Mouse (Mus musculus): Measurements from ENCODE around the gene Tbce. TPM values are rescaled to one million over a fixed set of nuclear protein-coding genes. Genes with fewer than 3 reads are reported as not detected.
"Not testable (repeated sequence)": the region's sequence is repeated elsewhere in the genome, so short reads cannot be mapped to it uniquely, and the experiment has no call there.

Tbce gene
- total and polyA plus RNA-seq, 2 experiments from 2014 or later, result 31.6 to 44.7 TPM

- Histone ChIP-seq H3K27me3 (ENCODE audit: control insufficient read depth, insufficient read depth, low read length) (no peaks in the 10 kb centered on the region), H3K27ac (ENCODE audit: low read depth) (peak overlapping the region; percentile 20; the same call in 1 of the 2 replicates), H3K36me3 (replicated peaks; ENCODE audit: control insufficient read depth, insufficient read depth, low read length) (peaks cover 2% of the 10 kb centered on the region; the same call in 1 of the 2 replicates), H3K4me3 (ENCODE audit: low read depth, low read length) (no peak overlapping the region), H3K4me2 (ENCODE audit: low read depth, low read length) (no peak overlapping the region), H3K4me1 (ENCODE audit: control insufficient read depth, insufficient read depth) (peaks cover 18% of the 10 kb centered on the region), H3K9me3 (replicated peaks; ENCODE audit: control insufficient read depth, low read length) (no peaks in the 10 kb centered on the region), H3K9ac (replicated peaks; ENCODE audit: low read depth, low read length) (no peak overlapping the region)
- no peak for ATAC-seq (ENCODE audit: insufficient read depth, low read depth)
- no peak for DNase-seq (ENCODE audit: low spot score)
- TF ChIP-seq CTCF (IDR thresholded peaks at IDR 0.05; ENCODE audit: low read depth) (no peak), EP300 (IDR thresholded peaks at IDR 0.05; ENCODE audit: low read depth) (no peak)
Measured at GRCm38 (mm10) chr13:14034073-14034348, 5.4 kb downstream of the Tbce start.

- Histone ChIP-seq H3K4me3 (ENCODE audit: low read depth, low read length) (no peak overlapping the region), H3K9me3 (replicated peaks; ENCODE audit: control insufficient read depth, low read length) (no peaks in the 10 kb centered on the region), H3K27ac (ENCODE audit: low read depth) (0 out of 2 replicates have a peak overlapping the region, but pooled peaks have one; percentile 20), H3K4me2 (ENCODE audit: low read depth, low read length) (no peak overlapping the region), H3K36me3 (replicated peaks; ENCODE audit: control insufficient read depth, insufficient read depth, low read length) (peaks cover 5% of the 10 kb centered on the region; the same call in 1 of the 2 replicates), H3K9ac (replicated peaks; ENCODE audit: low read depth, low read length) (no peak overlapping the region), H3K4me1 (ENCODE audit: control insufficient read depth, insufficient read depth) (peaks cover 13% of the 10 kb centered on the region), H3K27me3 (ENCODE audit: control insufficient read depth, insufficient read depth, low read length) (no peaks in the 10 kb centered on the region)
- ATAC-seq (ENCODE audit: insufficient read depth, low read depth), result no peak
- no peak for TF ChIP-seq CTCF (IDR thresholded peaks at IDR 0.05; ENCODE audit: low read depth)
- TF ChIP-seq EP300 (IDR thresholded peaks at IDR 0.05; ENCODE audit: low read depth), result no peak
- WGBS, result 73% methylated on average over 5 of the region's 5 CpGs
- DNase-seq (ENCODE audit: low spot score), result no peak
Measured at GRCm38 (mm10) chr13:14033309-14034072, 5.9 kb downstream of the Tbce start.

- no peak for ATAC-seq (ENCODE audit: insufficient read depth, low read depth)
- peaks cover 29% of the 10 kb centered on the region for H3K36me3 ChIP-seq (replicated peaks; ENCODE audit: control insufficient read depth, insufficient read depth, low read length)
- H3K27me3 ChIP-seq (ENCODE audit: control insufficient read depth, insufficient read depth, low read length), result no peaks in the 10 kb centered on the region
- WGBS, result 95% methylated on average over 6 of the region's 6 CpGs
- DNase-seq (ENCODE audit: low spot score), result no peak
- no peak for TF ChIP-seq EP300 (IDR thresholded peaks at IDR 0.05; ENCODE audit: low read depth)
- TF ChIP-seq CTCF (IDR thresholded peaks at IDR 0.05; ENCODE audit: low read depth), result no peak
- no peak overlapping the region for H3K4me3 ChIP-seq (ENCODE audit: low read depth, low read length)
- H3K9ac ChIP-seq (replicated peaks; ENCODE audit: low read depth, low read length), result no peak overlapping the region
- H3K4me1 ChIP-seq (ENCODE audit: control insufficient read depth, insufficient read depth), result no peaks in the 10 kb centered on the region
- H3K27ac ChIP-seq (ENCODE audit: low read depth), result no peak overlapping the region
- no peak overlapping the region for H3K4me2 ChIP-seq (ENCODE audit: low read depth, low read length)
- H3K9me3 ChIP-seq (replicated peaks; ENCODE audit: control insufficient read depth, low read length), result no peaks in the 10 kb centered on the region
Measured at GRCm38 (mm10) chr13:14026154-14026820, 13.2 kb downstream of the Tbce start.

GRCm38 (mm10) chr13:14025554-14025953 lies 13.9 kb downstream of the Tbce start:
- 88% methylated on average over 6 of the region's 6 CpGs for WGBS
- H3K4me2 ChIP-seq (ENCODE audit: low read depth, low read length), result no peak overlapping the region

GRCm38 (mm10) chr13:14021417-14021816 lies 18.0 kb downstream of the Tbce start:
- ATAC-seq (ENCODE audit: insufficient read depth, low read depth); H3K4me3 ChIP-seq (ENCODE audit: low read depth, low read length); H3K9me3 ChIP-seq (replicated peaks; ENCODE audit: control insufficient read depth, low read length); H3K27me3 ChIP-seq (ENCODE audit: control insufficient read depth, insufficient read depth, low read length); H3K4me1 ChIP-seq (ENCODE audit: control insufficient read depth, insufficient read depth); H3K27ac ChIP-seq (ENCODE audit: low read depth); H3K9ac ChIP-seq (replicated peaks; ENCODE audit: low read depth, low read length); H3K4me2 ChIP-seq (ENCODE audit: low read depth, low read length); DNase-seq (ENCODE audit: low spot score): not testable (repeated sequence)
- peaks cover 17% of the 10 kb centered on the region for H3K36me3 ChIP-seq (replicated peaks; ENCODE audit: control insufficient read depth, insufficient read depth, low read length)
- WGBS, result 46% methylated on average over 9 of the region's 12 CpGs

More at GRCm38 (mm10) chr13:14025554-14025953, 13.9 kb downstream of the Tbce start:
- Histone ChIP-seq H3K36me3 (replicated peaks; ENCODE audit: control insufficient read depth, insufficient read depth, low read length) (peaks cover 29% of the 10 kb centered on the region), H3K4me3 (ENCODE audit: low read depth, low read length) (no peak overlapping the region), H3K9ac (replicated peaks; ENCODE audit: low read depth, low read length) (no peak overlapping the region), H3K9me3 (replicated peaks; ENCODE audit: control insufficient read depth, low read length) (no peaks in the 10 kb centered on the region), H3K27me3 (ENCODE audit: control insufficient read depth, insufficient read depth, low read length) (no peaks in the 10 kb centered on the region), H3K27ac (ENCODE audit: low read depth) (no peak overlapping the region), H3K4me1 (ENCODE audit: control insufficient read depth, insufficient read depth) (no peaks in the 10 kb centered on the region)
- DNase-seq (ENCODE audit: low spot score) (no peak), ATAC-seq (ENCODE audit: insufficient read depth, low read depth) (no peak)
- TF ChIP-seq CTCF (IDR thresholded peaks at IDR 0.05; ENCODE audit: low read depth), result no peak
- no peak for TF ChIP-seq EP300 (IDR thresholded peaks at IDR 0.05; ENCODE audit: low read depth)

Measured in heart, postnatal 0 days (tissue).